Mouse (Mus musculus): ENCODE measurements around the gene Pigl.

Pigl gene

DNA sequence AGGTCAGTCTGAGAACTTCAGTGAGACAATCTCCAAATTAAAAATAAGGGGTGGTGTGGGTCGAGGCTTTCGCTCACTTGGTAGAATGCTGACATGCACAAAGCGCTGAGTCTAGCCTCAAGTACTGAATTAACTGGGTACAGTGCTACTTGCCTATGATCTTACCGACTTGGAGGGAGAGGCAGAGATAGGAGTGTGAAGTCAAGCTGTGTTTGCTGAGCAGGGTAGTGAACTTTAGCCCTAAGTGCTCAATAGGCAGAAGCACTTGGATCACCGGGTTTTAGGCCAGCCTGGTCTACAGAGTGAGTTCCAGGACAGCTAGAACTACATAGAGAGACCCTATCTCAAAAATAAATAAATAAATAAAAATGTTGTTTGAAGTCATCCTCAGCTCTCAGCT is 98.9 kb downstream of the Pigl start:
- in situ Hi-C loops (cut with MboI, MseI): no loop called here

GRCm38 (mm10) chr11:62558152-62558551 is 99.9 kb downstream of the Pigl start:
- in situ Hi-C loops (cut with MboI, MseI): no loop called here

DNA sequence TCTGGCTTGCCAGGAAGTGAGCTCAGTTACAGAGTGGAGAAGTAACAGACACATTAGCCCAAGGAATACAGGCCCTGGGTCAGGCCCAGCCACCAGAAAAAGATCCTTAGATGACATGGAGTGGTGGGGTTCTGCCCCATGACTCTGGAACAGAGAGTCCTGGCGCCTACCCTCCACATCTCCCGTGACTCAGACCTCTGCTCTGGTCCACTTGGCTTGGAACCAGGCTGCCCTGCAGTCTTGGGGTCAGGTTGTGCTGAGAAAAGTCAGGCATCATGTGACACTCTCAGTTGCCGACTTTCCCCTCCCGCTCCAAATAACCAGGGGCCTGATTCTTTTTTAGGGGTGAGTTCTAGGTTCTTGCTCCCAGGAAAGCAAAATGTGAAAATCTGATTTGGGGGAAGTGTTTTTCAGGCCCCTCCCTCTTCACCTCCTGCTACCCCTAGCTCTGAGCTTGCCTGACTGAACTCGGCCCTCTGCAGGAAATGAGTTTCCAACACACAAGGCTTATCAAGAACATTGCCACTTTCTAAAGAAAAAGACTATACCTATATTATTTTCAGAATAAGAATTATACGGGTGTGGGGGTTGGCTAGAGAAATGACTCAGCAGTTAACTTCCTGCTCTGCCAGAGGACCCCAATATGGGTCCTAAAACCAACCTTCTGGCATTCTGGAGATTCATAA is 100.8 kb downstream of the Pigl start:
- in situ Hi-C loops (cut with MboI, MseI): no loop called here

DNA sequence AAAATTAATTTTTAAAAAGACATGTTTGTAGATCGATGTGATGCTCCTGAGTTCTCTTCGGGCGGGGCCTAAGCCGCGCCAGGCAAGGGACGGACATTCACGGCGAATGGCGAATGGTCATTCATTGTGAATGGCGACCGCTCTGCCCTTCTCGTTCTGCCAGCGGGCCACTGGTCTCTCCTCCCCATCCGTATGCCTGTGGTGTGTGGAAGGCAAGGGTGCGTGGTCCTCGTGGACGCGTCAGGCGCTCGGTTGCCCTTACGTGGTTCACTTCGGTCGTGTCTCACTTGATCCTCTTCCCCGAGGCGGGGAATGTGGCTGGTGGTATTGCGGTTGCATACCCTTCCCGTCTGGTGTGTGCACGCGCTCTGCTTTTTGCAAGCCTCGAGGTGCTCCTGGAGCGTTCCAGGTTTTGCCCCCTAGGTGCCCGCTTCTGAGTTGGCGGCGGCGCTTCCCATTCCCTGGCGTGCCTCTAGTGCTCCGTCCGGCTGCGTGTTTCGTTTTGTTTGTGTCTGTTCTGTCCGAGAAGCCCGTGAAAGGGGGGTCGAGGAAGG is 102.3 kb downstream of the Pigl start:
- in situ Hi-C loops (cut with MboI, MseI): no loop called here

DNA sequence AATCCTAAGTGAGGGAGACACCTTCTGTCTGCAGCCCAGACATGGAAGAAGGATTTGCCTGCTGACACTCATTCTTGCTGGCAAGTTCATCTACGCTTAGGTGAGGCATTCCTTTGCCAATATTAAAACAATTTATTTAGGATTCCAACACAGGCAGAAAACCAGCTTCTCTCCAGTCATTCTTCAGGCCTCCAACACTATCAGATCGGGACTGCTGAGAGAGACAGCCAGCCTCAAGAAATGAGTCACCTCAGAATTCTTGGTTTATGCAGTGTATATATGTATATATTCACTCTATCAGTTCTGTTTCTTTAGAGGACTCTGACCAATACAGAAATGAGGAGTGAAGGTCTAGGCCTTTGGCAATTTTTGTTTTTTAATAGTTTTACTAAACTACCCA is 105.3 kb downstream of the Pigl start:
- in situ Hi-C loops (cut with MboI, MseI): no loop called here

Data from regulatory T cell (primary cell).